ENCODE assay signal across 24 mouse cellular contexts in genomic region chr3:54399911-54400310, GRCm38 (mm10). TPM values are rescaled to one million over a fixed set of nuclear protein-coding genes. Genes with fewer than 3 reads are reported as not detected.
DNase-seq lines count a peak whose midpoint lies in the region; ATAC-seq and TF ChIP-seq lines count a peak whose summit lies in the region.
"Had no signal": no experiment of that assay in that cellular context is flagged by ENCODE, and none has a peak within 500 bp of the region (broad histone marks: within the 10 kb centered on the region; RNA-seq: fewer than 3 reads in every experiment).

No protein-coding gene starts in this region.

- TF ChIP-seq EP300 in heart, postnatal 0 days (IDR thresholded peaks at IDR 0.05; ENCODE audit: low read depth): no peak
- no peak for TF ChIP-seq EP300 in liver, postnatal 0 days (IDR thresholded peaks at IDR 0.05; ENCODE audit: low read depth)

- H3K9ac ChIP-seq in heart, postnatal 0 days (replicated peaks; ENCODE audit: low read depth, low read length): no peak overlapping the region
- H3K9ac ChIP-seq in heart, embryonic 11.5 days (ENCODE audit: low read depth, low read length): no peak overlapping the region
- no peak overlapping the region for H3K9ac ChIP-seq in liver, embryonic 12.5 days
- H3K9ac ChIP-seq in liver, postnatal 0 days (replicated peaks): no peak overlapping the region
- H3K9ac ChIP-seq: embryonic facial prominence, embryonic 12.5 days; limb, embryonic 12.5 days; liver, embryonic 13.5 days; lung, embryonic 14.5 days; midbrain, embryonic 13.5 days; neural tube, embryonic 12.5 days; stomach, embryonic 15.5 days had no signal

- no peak for DNase-seq in heart, postnatal 0 days (ENCODE audit: low spot score)
- peak; percentile 13 for DNase-seq in T-cell, adult 2 months (ENCODE audit: low spot score)
- peak; percentile 58 for DNase-seq in fibroblast of lung, adult 2 months (ENCODE audit: low read depth)
- DNase-seq in liver, postnatal 0 days: no peak
- no peak for DNase-seq in right cerebral cortex, adult 18-20 months
- DNase-seq: cerebellum, adult 11 months; cerebellum, postnatal 10 days; gastrocnemius, adult 2 months; kidney, adult 18-20 months; layer of hippocampus, postnatal 36 days; liver, embryonic 13.5 days; lung, embryonic 14.5 days; thymus, postnatal 4 days had no signal

- no peak for ATAC-seq in heart, postnatal 0 days (ENCODE audit: insufficient read depth, low read depth)
- ATAC-seq in heart, embryonic 11.5 days (replicated peaks; ENCODE audit: insufficient number of reproducible peaks, low FRiP score, low TSS enrichment): no peak
- ATAC-seq in liver, embryonic 12.5 days: no peak
- no peak for ATAC-seq in liver, postnatal 0 days
- ATAC-seq: forebrain, embryonic 14.5 days; midbrain, embryonic 13.5 days had no signal

- 56% methylated on average over 2 of the region's 2 CpGs for WGBS in heart, postnatal 0 days
- 63% methylated on average over 2 of the region's 2 CpGs for WGBS in heart, embryonic 11.5 days (ENCODE audit: insufficient replicate concordance)
- WGBS in liver, embryonic 12.5 days (ENCODE audit: insufficient replicate concordance): 31% methylated on average over 2 of the region's 2 CpGs
- 39% methylated on average over 2 of the region's 2 CpGs for WGBS in liver, postnatal 0 days (ENCODE audit: insufficient replicate concordance)

- H3K4me2 ChIP-seq in heart, postnatal 0 days (ENCODE audit: low read depth, low read length): no peak overlapping the region
- H3K4me2 ChIP-seq in heart, embryonic 11.5 days: no peak overlapping the region
- H3K4me2 ChIP-seq in liver, embryonic 12.5 days: no peak overlapping the region
- no peak overlapping the region for H3K4me2 ChIP-seq in liver, postnatal 0 days (ENCODE audit: low read depth, low read length)
- H3K4me2 ChIP-seq: embryonic facial prominence, embryonic 12.5 days; limb, embryonic 12.5 days; liver, embryonic 13.5 days; lung, embryonic 14.5 days; midbrain, embryonic 13.5 days; neural tube, embryonic 12.5 days; stomach, embryonic 15.5 days had no signal

- H3K9me3 ChIP-seq in heart, postnatal 0 days (replicated peaks; ENCODE audit: control insufficient read depth, low read length): no peaks in the 10 kb centered on the region
- H3K9me3 ChIP-seq in heart, embryonic 11.5 days (replicated peaks; ENCODE audit: control insufficient read depth, low read length): no peaks in the 10 kb centered on the region
- no peaks in the 10 kb centered on the region for H3K9me3 ChIP-seq in liver, embryonic 12.5 days (replicated peaks)
- no peaks in the 10 kb centered on the region for H3K9me3 ChIP-seq in liver, postnatal 0 days (ENCODE audit: low read length)
- H3K9me3 ChIP-seq: embryonic facial prominence, embryonic 12.5 days; heart, embryonic 10.5 days; limb, embryonic 12.5 days; liver, embryonic 13.5 days; midbrain, embryonic 13.5 days; neural tube, embryonic 12.5 days; stomach, embryonic 15.5 days had no signal

- TF ChIP-seq CTCF in heart, postnatal 0 days (IDR thresholded peaks at IDR 0.05; ENCODE audit: low read depth): no peak
- TF ChIP-seq CTCF in liver, postnatal 0 days (IDR thresholded peaks at IDR 0.05; ENCODE audit: low read depth): no peak

- H3K27me3 ChIP-seq in heart, postnatal 0 days (ENCODE audit: control insufficient read depth, insufficient read depth, low read length): no peaks in the 10 kb centered on the region
- no peaks in the 10 kb centered on the region for H3K27me3 ChIP-seq in heart, embryonic 11.5 days (ENCODE audit: control insufficient read depth, insufficient read depth, low read length)
- no peaks in the 10 kb centered on the region for H3K27me3 ChIP-seq in liver, embryonic 12.5 days (replicated peaks)
- no peaks in the 10 kb centered on the region for H3K27me3 ChIP-seq in liver, postnatal 0 days (ENCODE audit: insufficient read depth, low read length)
- H3K27me3 ChIP-seq: embryonic facial prominence, embryonic 12.5 days; limb, embryonic 12.5 days; liver, embryonic 13.5 days; midbrain, embryonic 13.5 days; neural tube, embryonic 12.5 days; stomach, embryonic 15.5 days had no signal

- no peak overlapping the region for H3K4me3 ChIP-seq in heart, postnatal 0 days (ENCODE audit: low read depth, low read length)
- no peak overlapping the region for H3K4me3 ChIP-seq in heart, embryonic 11.5 days (ENCODE audit: low read depth, low read length)
- no peak overlapping the region for H3K4me3 ChIP-seq in liver, embryonic 12.5 days
- no peak overlapping the region for H3K4me3 ChIP-seq in liver, postnatal 0 days (ENCODE audit: low read depth, low read length)
- H3K4me3 ChIP-seq: embryonic facial prominence, embryonic 12.5 days; gastrocnemius, adult 2 months; heart, embryonic 10.5 days; limb, embryonic 12.5 days; liver, embryonic 13.5 days; midbrain, embryonic 13.5 days; neural tube, embryonic 12.5 days; stomach, embryonic 15.5 days had no signal

- H3K4me1 ChIP-seq in heart, postnatal 0 days (ENCODE audit: control insufficient read depth, insufficient read depth): peaks cover 17% of the 10 kb centered on the region
- H3K4me1 ChIP-seq in heart, embryonic 11.5 days (ENCODE audit: control insufficient read depth, insufficient read depth, low read length): no peaks in the 10 kb centered on the region
- no peaks in the 10 kb centered on the region for H3K4me1 ChIP-seq in liver, embryonic 12.5 days
- no peaks in the 10 kb centered on the region for H3K4me1 ChIP-seq in liver, postnatal 0 days (ENCODE audit: insufficient read depth)
- H3K4me1 ChIP-seq: liver, embryonic 13.5 days; midbrain, embryonic 13.5 days; neural tube, embryonic 12.5 days; stomach, embryonic 15.5 days had no signal

- H3K36me3 ChIP-seq in heart, postnatal 0 days (replicated peaks; ENCODE audit: control insufficient read depth, insufficient read depth, low read length): no peaks in the 10 kb centered on the region
- no peaks in the 10 kb centered on the region for H3K36me3 ChIP-seq in heart, embryonic 11.5 days (ENCODE audit: control insufficient read depth, insufficient read depth, low read length)
- H3K36me3 ChIP-seq in liver, embryonic 12.5 days: no peaks in the 10 kb centered on the region
- H3K36me3 ChIP-seq in liver, postnatal 0 days (replicated peaks; ENCODE audit: insufficient read depth, low read length): no peaks in the 10 kb centered on the region
- H3K36me3 ChIP-seq: embryonic facial prominence, embryonic 12.5 days; heart, embryonic 10.5 days; limb, embryonic 12.5 days; liver, embryonic 13.5 days; midbrain, embryonic 13.5 days; neural tube, embryonic 12.5 days; stomach, embryonic 15.5 days had no signal

- H3K27ac ChIP-seq in heart, postnatal 0 days (ENCODE audit: low read depth): peak overlapping the region; percentile 47
- H3K27ac ChIP-seq in heart, embryonic 11.5 days (ENCODE audit: low read depth, low read length): no peak overlapping the region
- H3K27ac ChIP-seq in liver, embryonic 12.5 days: no peak overlapping the region
- no peak overlapping the region for H3K27ac ChIP-seq in liver, postnatal 0 days (ENCODE audit: low read depth)
- H3K27ac ChIP-seq: embryonic facial prominence, embryonic 12.5 days; gastrocnemius, adult 2 months; heart, embryonic 10.5 days; kidney, postnatal 0 days; limb, embryonic 12.5 days; liver, embryonic 13.5 days; midbrain, embryonic 13.5 days; neural tube, embryonic 12.5 days; stomach, embryonic 15.5 days had no signal

RNA-seq across cellular contexts. Expression of gene Postn, which starts 39.0 kb away (rescaled TPM):
- 435 TPM in 2 replicates for total RNA-seq in heart, postnatal 0 days (2014; rRNA removed; ENCODE audit: low replicate concordance)
- 330 and 363 TPM in 2 replicates for polyA plus RNA-seq in heart, postnatal 0 days (2015; fragmentation: Nextera tagmentation; extraction: Ambion mirVana)
- 129 and 141 TPM in 2 replicates for polyA plus RNA-seq in heart, embryonic 11.5 days (2014; fragmentation: Nextera tagmentation; extraction: Ambion mirVana)
- 24.8 and 25.0 TPM in 2 replicates for polyA plus RNA-seq in liver, embryonic 12.5 days (2016; fragmentation: Nextera tagmentation; extraction: Ambion mirVana)
- 23.7 and 24.8 TPM in 2 replicates for polyA plus RNA-seq in liver, postnatal 0 days (2015; fragmentation: Nextera tagmentation; extraction: Ambion mirVana)
- total RNA-seq: MEL had no signal

Comparison
In these comparisons a context has a peak if more than half of its experiments do, and no peak if none do; other contexts are left out.
1. DNase-seq: peak in T-cell, adult 2 months (single experiment) and fibroblast of lung, adult 2 months (single experiment); none in heart, postnatal 0 days (single experiment), liver, postnatal 0 days (single experiment) and right cerebral cortex, adult 18-20 months (single experiment).